Mouse (Mus musculus): ENCODE results near the gene Gm13889.

Gene Gm13889

GRCm38 (mm10) chr2:93956908-93957784 lies at the start of gene Gm13889:
Gene Gm13889 (minus strand): TSS chr2:93957201.
- DNase-seq (ENCODE audit: low spot score) = peak; percentile 59

- DNase-seq (ENCODE audit: low spot score) = peak; percentile 92
Measured at GRCm38 (mm10) chr2:94002331-94002730, 45.3 kb upstream of the Gm13889 start.

- DNase-seq (ENCODE audit: low spot score) = no peak
Measured at GRCm38 (mm10) chr2:94001918-94002317, 44.9 kb upstream of the Gm13889 start.

- no peak for DNase-seq (ENCODE audit: low spot score)
Measured at GRCm38 (mm10) chr2:94001411-94001810, 44.4 kb upstream of the Gm13889 start.

- no peak for DNase-seq (ENCODE audit: low spot score)
Measured at GRCm38 (mm10) chr2:93996254-93996653, 39.3 kb upstream of the Gm13889 start, which contains the start of gene Gm27027. Gene Gm27027 (minus strand): TSS chr2:93996354.

- no peak for DNase-seq (ENCODE audit: low spot score)
Measured at GRCm38 (mm10) chr2:93992810-93993209, 35.8 kb upstream of the Gm13889 start.

GRCm38 (mm10) chr2:93992259-93992658 lies 35.3 kb upstream of the Gm13889 start:
- no peak for DNase-seq (ENCODE audit: low spot score)

- no peak for DNase-seq (ENCODE audit: low spot score)
Measured at GRCm38 (mm10) chr2:93991336-93991735, 34.3 kb upstream of the Gm13889 start.

GRCm38 (mm10) chr2:93988440-93988839 lies 31.4 kb upstream of the Gm13889 start:
- no peak for DNase-seq (ENCODE audit: low spot score)

GRCm38 (mm10) chr2:93982457-93983235 lies 25.6 kb upstream of the Gm13889 start:
- no peak for DNase-seq (ENCODE audit: low spot score)

- no peak for DNase-seq (ENCODE audit: low spot score)
Measured at GRCm38 (mm10) chr2:93979249-93980120, 22.5 kb upstream of the Gm13889 start.

- peak; percentile 62 for DNase-seq (ENCODE audit: low spot score)
Measured at GRCm38 (mm10) chr2:93976436-93977252, 19.6 kb upstream of the Gm13889 start.

GRCm38 (mm10) chr2:93975526-93976435 lies 18.8 kb upstream of the Gm13889 start:
- no peak for DNase-seq (ENCODE audit: low spot score)

- no peak for DNase-seq (ENCODE audit: low spot score)
Measured at GRCm38 (mm10) chr2:93975041-93975440, 18.0 kb upstream of the Gm13889 start.

GRCm38 (mm10) chr2:93971647-93972046 lies 14.6 kb upstream of the Gm13889 start:
- DNase-seq (ENCODE audit: low spot score) = no peak

GRCm38 (mm10) chr2:93964494-93965160 lies 7.6 kb upstream of the Gm13889 start:
- DNase-seq (ENCODE audit: low spot score) = no peak

GRCm38 (mm10) chr2:93963802-93964201 lies 6.8 kb upstream of the Gm13889 start:
- DNase-seq (ENCODE audit: low spot score) = no peak

GRCm38 (mm10) chr2:93961716-93962115 lies 4.7 kb upstream of the Gm13889 start:
- DNase-seq (ENCODE audit: low spot score) = no peak

- DNase-seq (ENCODE audit: low spot score) = no peak
Measured at GRCm38 (mm10) chr2:93959346-93959745, 2.3 kb upstream of the Gm13889 start.

All from testis, postnatal 10 days (tissue).